Comparison of ENCODE assay signal across 7 mouse cellular contexts in genomic region chr16:6480411-6480728, GRCm38 (mm10).
A peak's percentile ranks its signal among the peaks of the same experiment; 100 is the strongest.
DNase-seq lines count a peak whose midpoint lies in the region; ATAC-seq lines count a peak whose summit lies in the region.

No protein-coding gene starts in this region.

- no peak overlapping the region for H3K9ac ChIP-seq in forebrain, embryonic 13.5 days

- H3K4me2 ChIP-seq in forebrain, embryonic 13.5 days: no peak overlapping the region

- H3K27me3 ChIP-seq in forebrain, embryonic 13.5 days: peaks cover 13% of the 10 kb centered on the region; the same call in 1 of the 2 replicates

- no peaks in the 10 kb centered on the region for H3K36me3 ChIP-seq in forebrain, embryonic 13.5 days (ENCODE audit: poor library complexity, severe bottlenecking)

- peaks cover 17% of the 10 kb centered on the region for H3K4me1 ChIP-seq in forebrain, embryonic 13.5 days

- ATAC-seq in forebrain, embryonic 13.5 days: peak; percentile 22; the same call in 1 of the 2 replicates

- no peak overlapping the region for H3K4me3 ChIP-seq in forebrain, embryonic 13.5 days

- no peak overlapping the region for H3K27ac ChIP-seq in forebrain, embryonic 13.5 days

- whole genome bisulfite sequencing in forebrain, embryonic 13.5 days: 5% methylated on average over 5 of the region's 5 CpGs

- peak; percentile 83 for DNase-seq in 3T3-L1 (ENCODE audit: low read depth, low spot score)
- peak; percentile 55 for DNase-seq in 416B (ENCODE audit: low read depth)
- peak; percentile 64 for DNase-seq in brain, embryonic 18.5 days (ENCODE audit: low read depth, low spot score)
- peak; percentile 76 to 95 for DNase-seq in layer of hippocampus, adult 18-20 months (ENCODE audit: low spot score in 2 of 2)
- DNase-seq in lung, postnatal 25 days (ENCODE audit: low spot score): peak; percentile 38
- DNase-seq in skeletal muscle tissue, adult 2 months (ENCODE audit: low read depth, low spot score): peak; percentile 1

- H3K9me3 ChIP-seq in forebrain, embryonic 13.5 days (replicated peaks): no peaks in the 10 kb centered on the region

Comparison
In these comparisons a context has a peak if more than half of its experiments do, and no peak if none do; other contexts are left out.
1. DNase-seq: peak in every context shown above with its lines; median percentile 86 in layer of hippocampus, adult 18-20 months; 83 in 3T3-L1; 64 in brain, embryonic 18.5 days; 55 in 416B; 38 in lung, postnatal 25 days; 1 in skeletal muscle tissue, adult 2 months.